Mouse (Mus musculus): ENCODE data around the gene Man1a2.

Gene Man1a2

GRCm38 (mm10) chr3:100685087-100685762, at the start of gene Man1a2:
Man1a2 (minus strand) TSS chr3:100685503.
- peak; percentile 86 for DNase-seq

- DNase-seq, result no peak
Observed at GRCm38 (mm10) chr3:100734482-100735154, 49.3 kb upstream of the Man1a2 start.

GRCm38 (mm10) chr3:100731896-100732295, 46.6 kb upstream of the Man1a2 start:
- no peak for DNase-seq

GRCm38 (mm10) chr3:100731347-100731746, 46.0 kb upstream of the Man1a2 start:
- DNase-seq, result no peak

GRCm38 (mm10) chr3:100728008-100728712, 42.9 kb upstream of the Man1a2 start:
- DNase-seq, result no peak

GRCm38 (mm10) chr3:100725960-100726674, 40.8 kb upstream of the Man1a2 start:
- no peak for DNase-seq

- no peak for DNase-seq
Observed at GRCm38 (mm10) chr3:100720786-100721300, 35.5 kb upstream of the Man1a2 start.

GRCm38 (mm10) chr3:100716241-100716640, 30.9 kb upstream of the Man1a2 start:
- no peak for DNase-seq

- DNase-seq, result no peak
Observed at GRCm38 (mm10) chr3:100715367-100715766, 30.1 kb upstream of the Man1a2 start.

GRCm38 (mm10) chr3:100713142-100714005, 28.1 kb upstream of the Man1a2 start:
- no peak for DNase-seq

- no peak for DNase-seq
Observed at GRCm38 (mm10) chr3:100712140-100712539, 26.8 kb upstream of the Man1a2 start.

- DNase-seq, result no peak
Observed at GRCm38 (mm10) chr3:100711486-100711885, 26.2 kb upstream of the Man1a2 start.

GRCm38 (mm10) chr3:100707117-100707516, 21.8 kb upstream of the Man1a2 start:
- DNase-seq, result no peak

GRCm38 (mm10) chr3:100705128-100705667, 19.9 kb upstream of the Man1a2 start:
- DNase-seq, result no peak

- no peak for DNase-seq
Observed at GRCm38 (mm10) chr3:100703847-100704644, 18.7 kb upstream of the Man1a2 start.

GRCm38 (mm10) chr3:100702875-100703846, 17.9 kb upstream of the Man1a2 start:
- DNase-seq, result no peak

- DNase-seq, result no peak
Observed at GRCm38 (mm10) chr3:100688747-100689146, 3.4 kb upstream of the Man1a2 start.

- DNase-seq, result peak; percentile 24
Observed at GRCm38 (mm10) chr3:100686756-100687155, 1.5 kb upstream of the Man1a2 start.

- DNase-seq, result peak; percentile 85
Observed at GRCm38 (mm10) chr3:100685763-100686370, 564 bp upstream of the Man1a2 start.

All from cerebellum, adult 9-11 months (tissue).